Mouse (Mus musculus) gastrocnemius, postnatal 36 days (tissue): ENCODE data around the gene Smarca4. TPM values are rescaled to one million over a fixed set of nuclear protein-coding genes. Genes with fewer than 3 reads are reported as not detected.
"Not testable (repeated sequence)": the region's sequence is repeated elsewhere in the genome, so short reads cannot be mapped to it uniquely, and the experiment has no call there.

Source experiments
- DNase-seq, 2 experiments: peaks; one replicate each; pipeline ENCODE4 v3.0.0; 2022
- intact Hi-C: fragments of 180-260 bp; cut with DNase I; formaldehyde crosslinking; loops from one replicate; pipeline ENCODE4 v1.15.1; 2025
- long read RNA-seq, 2 experiments: library from polyadenylated mRNA; stranded (forward); transcript quantifications; one replicate each; pipeline ENCODE4 v2.0.0; 2021
- total RNA-seq, 2 experiments: library from RNA; stranded (reverse); gene quantifications; 2 replicates each; pipeline ENCODE4 v1.2.3; 2021

Smarca4 gene
- 10 to 100 TPM; 38.6 to 40.3 TPM for total RNA-seq
- long read RNA-seq, experiment 1, full-length matches to known transcripts = 2 of 20 reads
- long read RNA-seq, experiment 1, partial matches to known transcripts = 16 of 20 reads
- long read RNA-seq, experiment 1, other reads (novel, unspliced or antisense) = 2 of 20 reads
- long read RNA-seq, experiment 2, partial matches to known transcripts = 17 of 20 reads
- long read RNA-seq, experiment 2, other reads (novel, unspliced or antisense) = 3 of 20 reads

GRCm38 (mm10) chr9:21615617-21616231, at the start of gene Smarca4:
Smarca4 (plus strand) TSS chr9:21616169.
- intact Hi-C loops = no loop called here
- peak; percentile 99 to 100 for DNase-seq

GRCm38 (mm10) chr9:21566538-21566937, 49.4 kb upstream of the Smarca4 start:
- intact Hi-C loops = no loop called here
- no peak for DNase-seq

DNA sequence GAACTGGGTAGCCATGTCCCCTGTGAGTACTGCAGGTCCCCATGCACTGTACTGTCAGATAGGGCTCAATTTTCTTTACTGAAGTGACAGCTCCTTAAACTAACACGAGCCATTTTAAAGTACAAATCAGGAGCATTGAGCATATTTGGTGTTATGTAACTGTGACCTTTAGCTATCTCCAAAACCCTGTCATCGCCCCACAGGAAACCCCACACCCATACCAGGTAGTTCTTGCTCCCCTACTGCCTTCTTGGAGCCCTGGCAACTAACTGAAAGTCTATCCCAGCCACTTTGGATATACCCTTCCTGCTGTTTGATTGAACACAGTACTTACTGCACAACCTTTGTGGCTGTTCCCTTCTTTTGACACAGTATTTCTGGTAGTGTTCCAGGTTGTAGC, 48.9 kb upstream of the Smarca4 start:
- intact Hi-C loops = no loop called here
- DNase-seq = no peak

DNA sequence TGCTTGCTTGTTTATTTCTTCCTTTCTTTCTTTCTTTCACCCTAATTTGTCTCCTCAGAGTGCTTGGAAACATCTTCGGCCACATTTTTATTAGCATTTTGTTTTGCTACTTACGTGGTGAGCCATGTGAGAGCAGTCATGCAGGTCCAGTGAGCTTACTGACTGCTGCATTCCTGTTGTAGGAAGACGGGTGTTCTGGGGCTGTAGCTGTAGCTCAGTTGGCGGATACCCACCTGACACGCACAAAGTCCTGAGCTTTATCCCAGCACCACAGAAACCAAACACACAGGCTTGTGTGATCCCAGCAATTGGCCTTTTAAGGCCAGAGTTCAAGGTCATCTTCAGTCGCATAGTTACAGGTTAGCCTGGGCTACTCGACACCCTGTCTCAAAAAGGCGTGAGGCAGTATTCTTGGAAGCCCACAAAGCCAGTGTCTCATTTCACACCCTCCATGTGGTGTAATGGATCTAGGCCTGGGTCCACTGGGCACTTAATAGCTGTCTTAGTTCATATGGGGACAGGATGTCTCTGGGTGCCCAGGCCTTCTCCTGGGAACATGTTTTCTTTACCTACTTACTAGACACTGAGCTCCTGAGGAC, 47.2 kb upstream of the Smarca4 start:
- intact Hi-C loops = no loop called here
- no peak for DNase-seq

DNA sequence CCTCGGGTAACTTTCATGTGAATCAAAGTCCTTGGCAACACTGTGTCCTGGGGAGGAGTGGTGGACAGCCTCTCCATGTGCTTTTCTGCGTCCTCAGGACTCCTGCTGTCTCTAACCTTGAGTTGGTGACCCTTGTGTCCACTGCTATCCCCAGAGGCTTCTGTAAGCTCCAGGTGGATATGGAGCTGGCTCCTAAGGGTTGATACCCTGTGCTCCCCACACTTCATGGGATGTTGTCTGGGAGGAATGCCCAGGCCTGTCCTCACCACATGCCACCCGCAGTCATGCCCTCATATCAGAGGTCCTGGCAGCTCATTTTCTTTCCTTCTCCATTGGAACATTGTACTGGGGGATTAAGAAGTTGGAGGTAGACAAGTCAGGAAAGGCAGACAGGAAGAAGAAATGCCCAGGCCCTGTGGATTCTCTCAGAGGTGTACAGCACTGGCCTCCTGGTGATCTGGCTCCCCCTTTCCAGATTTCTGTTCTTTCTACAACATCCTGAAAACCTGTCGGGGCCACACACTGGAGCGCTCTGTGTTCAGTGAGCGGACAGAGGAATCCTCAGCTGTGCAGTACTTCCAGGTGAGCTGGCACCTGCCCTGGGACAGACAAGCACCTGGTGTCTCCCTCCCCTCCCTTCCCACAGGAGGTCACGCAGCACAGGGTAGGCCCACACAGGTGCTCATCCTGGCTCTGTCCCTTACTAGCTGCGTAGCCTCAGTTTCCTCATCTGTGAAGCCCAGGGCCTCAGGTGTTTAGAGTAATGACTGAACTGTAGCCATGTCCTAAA, 41.8 kb upstream of the Smarca4 start:
- DNase-seq = no peak
- intact Hi-C loops = no loop called here

- intact Hi-C loops = no loop called here
- DNase-seq = no peak
Observed at GRCm38 (mm10) chr9:21575253-21575652, 40.7 kb upstream of the Smarca4 start.

DNA sequence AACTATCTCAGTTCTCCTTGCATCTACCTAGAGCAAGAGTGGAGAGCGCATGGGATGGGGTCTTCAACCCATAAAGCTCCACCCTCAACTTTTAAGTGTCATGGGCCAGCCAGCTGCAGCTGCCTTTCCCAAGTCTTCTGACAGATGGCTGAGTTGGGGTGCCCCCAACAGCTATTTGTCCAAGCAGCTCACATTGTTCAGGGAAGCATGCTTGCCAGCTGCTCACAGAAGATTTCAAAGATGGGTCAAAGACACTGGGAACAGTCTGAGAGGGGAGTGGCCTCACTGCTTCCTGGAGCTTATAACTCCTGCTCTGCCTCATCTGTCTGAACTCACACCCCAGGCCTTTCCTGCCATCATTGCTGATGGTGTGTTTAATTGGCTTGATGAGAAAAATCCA, 39.7 kb upstream of the Smarca4 start:
- intact Hi-C loops = no loop called here
- no peak for DNase-seq

DNA sequence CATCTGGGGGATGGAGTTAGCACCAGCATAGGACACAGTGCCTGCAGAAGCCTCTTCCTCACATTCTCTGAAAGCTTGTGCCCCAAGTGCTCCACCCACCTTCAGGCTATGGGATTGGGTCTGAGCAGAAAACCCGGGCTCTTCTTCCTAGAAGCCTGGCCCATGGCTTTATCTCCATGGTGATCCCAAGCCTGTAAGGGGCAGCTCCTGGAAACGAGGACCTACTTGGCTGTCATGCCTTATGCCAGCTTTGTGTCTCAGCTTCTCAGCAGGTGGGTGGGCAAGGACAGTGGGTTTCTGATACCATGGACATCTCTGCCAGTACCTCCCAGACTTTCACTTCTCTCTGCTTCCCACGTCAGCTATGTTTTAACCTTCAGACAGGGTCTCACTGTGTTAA, 37.7 kb upstream of the Smarca4 start:
- intact Hi-C loops = no loop called here
- no peak for DNase-seq

GRCm38 (mm10) chr9:21585401-21585800, 30.6 kb upstream of the Smarca4 start:
- intact Hi-C loops = no loop called here
- no peak for DNase-seq

DNA sequence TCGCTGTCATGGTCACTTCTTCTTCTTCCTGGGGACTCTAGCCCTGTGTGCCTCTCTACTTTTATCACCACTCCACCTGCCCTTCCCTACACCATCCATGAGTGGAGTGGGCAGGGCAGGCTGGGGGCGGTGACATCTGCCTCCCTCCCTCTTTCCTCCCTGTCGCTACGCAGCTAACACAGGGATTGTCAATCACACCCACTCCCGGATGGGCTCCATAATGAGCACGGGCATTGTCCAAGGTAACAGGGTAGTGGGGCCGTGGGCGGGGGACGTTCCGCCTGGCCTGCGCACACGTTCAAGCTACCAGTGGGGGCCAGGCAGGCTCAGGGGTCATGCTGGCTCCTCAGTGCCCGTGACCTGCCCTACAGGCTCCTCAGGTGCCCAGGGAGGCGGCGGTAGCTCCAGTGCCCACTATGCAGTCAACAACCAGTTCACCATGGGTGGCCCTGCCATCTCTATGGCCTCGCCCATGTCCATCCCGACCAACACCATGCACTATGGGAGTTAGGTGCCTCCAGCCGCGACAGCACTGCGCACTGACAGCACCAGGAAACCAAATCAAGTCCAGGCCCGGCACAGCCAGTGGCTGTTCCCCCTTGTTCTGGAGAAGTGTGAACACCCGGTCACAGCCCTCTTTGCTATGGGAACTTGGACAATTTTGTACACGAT, 28.2 kb upstream of the Smarca4 start:
- no peak for DNase-seq
- intact Hi-C loops = no loop called here

DNA sequence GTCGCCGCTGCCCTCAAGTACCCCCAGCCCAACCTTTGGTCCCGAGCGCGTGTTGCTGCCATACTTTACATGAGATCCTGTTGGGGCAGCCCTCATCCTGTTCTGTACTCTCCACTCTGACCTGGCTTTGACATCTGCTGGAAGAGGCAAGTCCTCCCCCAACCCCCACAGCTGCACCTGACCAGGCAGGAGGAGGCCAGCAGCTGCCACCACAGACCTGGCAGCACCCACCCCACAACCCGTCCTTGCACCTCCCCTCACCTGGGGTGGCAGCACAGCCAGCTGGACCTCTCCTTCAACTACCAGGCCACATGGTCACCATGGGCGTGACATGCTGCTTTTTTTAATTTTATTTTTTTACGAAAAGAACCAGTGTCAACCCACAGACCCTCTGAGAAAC, 27.6 kb upstream of the Smarca4 start:
- DNase-seq = no peak
- intact Hi-C loops = no loop called here

DNA sequence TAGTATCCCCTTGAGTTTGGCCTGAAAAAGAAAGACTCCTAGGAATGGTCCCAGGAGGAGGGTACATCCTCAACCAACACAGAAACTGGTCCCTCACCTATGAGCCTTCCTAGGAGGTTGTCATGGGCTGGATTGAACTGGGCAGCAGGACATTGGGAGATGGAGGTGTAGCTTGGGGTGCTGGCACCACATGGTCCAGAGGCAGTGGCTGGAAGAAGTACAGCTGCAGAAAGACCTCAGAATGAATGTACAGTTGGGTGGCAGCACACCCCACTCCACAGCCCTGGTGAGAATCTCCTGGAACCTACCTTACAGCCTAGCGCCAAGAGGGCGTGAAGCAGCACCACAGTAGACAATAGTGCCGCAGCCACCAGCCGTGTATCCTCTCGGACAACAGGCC, 26.4 kb upstream of the Smarca4 start:
- no peak for DNase-seq
- intact Hi-C loops = no loop called here

- no peak for DNase-seq
- intact Hi-C loops = no loop called here
Observed at GRCm38 (mm10) chr9:21591127-21591830, 24.7 kb upstream of the Smarca4 start.

GRCm38 (mm10) chr9:21591831-21592702, 23.9 kb upstream of the Smarca4 start:
- no peak for DNase-seq

GRCm38 (mm10) chr9:21592703-21593121, 23.3 kb upstream of the Smarca4 start, which contains the start of the genes Timm29 and Yipf2:
Timm29 (plus strand) TSS chr9:21592722.
Yipf2 (minus strand) TSS chr9:21592828.
- DNase-seq = peak; percentile 80 to 83
- intact Hi-C loops = no loop called here

More at GRCm38 (mm10) chr9:21591831-21592702, 23.9 kb upstream of the Smarca4 start:
- intact Hi-C loops = no loop called here

GRCm38 (mm10) chr9:21593122-21593721, 22.7 kb upstream of the Smarca4 start:
- no peak for DNase-seq
- intact Hi-C loops = no loop called here

GRCm38 (mm10) chr9:21594350-21594749, 21.6 kb upstream of the Smarca4 start:
- DNase-seq, intact Hi-C loops: not testable (repeated sequence)

- intact Hi-C loops = no loop called here
- no peak for DNase-seq
Observed at GRCm38 (mm10) chr9:21594838-21595237, 21.1 kb upstream of the Smarca4 start.

DNA sequence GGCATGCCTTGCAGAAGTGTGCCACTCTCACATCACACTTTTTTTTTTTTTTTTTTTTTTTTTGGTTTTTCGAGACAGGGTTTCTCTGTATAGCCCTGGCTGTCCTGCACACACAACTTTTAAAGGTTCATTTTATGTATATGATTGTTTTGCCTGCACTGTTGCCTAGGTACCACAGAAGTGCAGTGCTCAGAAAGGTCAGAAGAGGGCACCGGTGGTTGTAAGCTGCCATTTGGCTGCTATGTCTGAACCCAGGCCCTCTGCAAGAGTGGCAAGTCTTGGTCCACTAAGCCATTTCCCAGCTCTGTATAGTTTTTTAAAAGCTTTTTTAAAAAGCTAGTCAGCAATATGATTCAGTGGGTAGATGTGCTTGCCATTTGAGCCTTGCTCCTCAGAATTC, 17.8 kb upstream of the Smarca4 start:
- intact Hi-C loops = no loop called here

More for the DNA sequence above, 17.8 kb upstream of the Smarca4 start:
- no peak for DNase-seq
